Mouse (Mus musculus) cerebellum, adult 9-10 months (tissue): ENCODE measurements around the gene Kcnk10.
A peak's percentile ranks its signal among the peaks of the same experiment; 100 is the strongest.

ENCODE experiments used
- DNase-seq: peaks from one replicate; pipeline ENCODE4 v3.0.0; 2022

Gene Kcnk10

GRCm38 (mm10) chr12:98571896-98572680 lies 6.0 kb downstream of the Kcnk10 start:
- peak; percentile 80 for DNase-seq

DNA sequence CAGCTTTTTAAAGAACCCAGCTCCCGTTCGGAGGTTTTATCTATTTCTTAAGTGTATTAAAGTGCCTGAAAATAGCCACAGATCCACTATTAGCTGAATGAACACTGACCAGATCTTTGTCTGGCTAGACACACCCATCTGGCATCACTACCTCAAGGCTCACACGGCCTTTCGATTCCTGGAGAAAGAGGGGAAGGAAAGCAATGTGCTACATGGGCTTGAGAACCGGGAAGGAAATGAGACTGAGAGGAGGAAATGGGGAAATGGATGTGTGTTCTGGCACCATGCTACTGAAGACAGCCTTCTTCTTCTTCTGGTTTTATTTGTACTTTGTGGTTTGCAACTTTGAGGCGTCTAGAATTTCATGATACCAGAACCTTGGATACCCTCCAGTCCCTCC lies 8.7 kb downstream of the Kcnk10 start:
- peak; percentile 31 for DNase-seq

DNA sequence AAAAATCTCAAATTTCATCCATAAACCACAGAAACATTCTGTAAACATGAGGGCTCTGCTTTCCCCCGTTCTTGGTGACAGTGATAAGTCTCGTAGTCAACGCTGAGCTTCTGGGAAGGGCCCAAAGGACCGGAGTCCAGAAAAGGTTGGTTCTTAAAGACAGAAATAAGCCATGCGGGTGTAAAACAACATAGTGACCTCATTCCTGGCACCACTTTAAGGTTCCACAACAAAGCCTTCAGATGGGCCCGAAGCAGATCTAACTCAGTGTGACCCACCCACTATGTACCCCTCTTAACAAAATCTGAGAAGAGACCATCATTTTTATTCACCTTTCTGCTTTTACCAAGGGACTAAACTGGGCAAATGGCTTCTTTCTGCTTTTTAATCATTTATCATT lies 10.2 kb downstream of the Kcnk10 start:
- DNase-seq: peak; percentile 53

GRCm38 (mm10) chr12:98564383-98564782 lies 13.7 kb downstream of the Kcnk10 start:
- no peak for DNase-seq

DNA sequence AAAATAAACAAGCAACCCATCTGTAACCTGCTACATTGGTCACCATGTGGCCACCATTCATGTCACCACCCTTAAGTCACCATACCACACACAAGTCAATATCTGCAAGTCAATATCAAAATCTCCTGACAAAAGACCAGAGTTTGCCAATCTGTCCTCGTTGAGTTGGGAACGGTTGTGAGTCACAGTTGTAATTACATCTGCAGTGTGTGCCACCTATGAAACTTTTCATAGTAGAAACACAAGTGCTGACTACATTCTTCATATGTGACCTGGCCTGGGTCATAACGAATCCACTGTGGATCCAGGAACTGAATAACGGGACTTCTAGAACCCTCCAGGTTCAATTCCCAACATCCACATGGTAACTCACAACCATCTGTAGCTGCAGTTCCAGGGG lies 14.8 kb downstream of the Kcnk10 start:
- DNase-seq: no peak

GRCm38 (mm10) chr12:98562341-98562977 lies 15.7 kb downstream of the Kcnk10 start:
- no peak for DNase-seq

DNA sequence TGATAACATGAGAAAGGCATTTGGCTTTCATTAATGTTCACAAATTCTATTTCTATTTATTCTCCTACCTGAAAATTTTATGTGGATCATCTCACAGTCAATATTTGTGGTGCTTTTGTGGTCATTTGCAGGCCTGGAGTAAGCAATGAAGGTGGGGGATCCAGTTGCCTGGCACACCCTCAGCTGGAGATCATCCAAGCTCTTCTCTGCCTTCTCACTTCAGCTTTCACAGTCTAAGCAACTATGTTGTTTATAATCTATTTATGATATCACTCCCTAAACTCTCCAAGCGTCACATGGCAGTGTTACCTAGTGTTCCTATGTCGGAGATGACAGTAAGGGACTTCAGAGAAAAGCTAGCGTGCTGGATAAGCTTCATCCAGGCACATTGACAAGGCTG lies 18.1 kb downstream of the Kcnk10 start:
- peak; percentile 45 for DNase-seq

DNA sequence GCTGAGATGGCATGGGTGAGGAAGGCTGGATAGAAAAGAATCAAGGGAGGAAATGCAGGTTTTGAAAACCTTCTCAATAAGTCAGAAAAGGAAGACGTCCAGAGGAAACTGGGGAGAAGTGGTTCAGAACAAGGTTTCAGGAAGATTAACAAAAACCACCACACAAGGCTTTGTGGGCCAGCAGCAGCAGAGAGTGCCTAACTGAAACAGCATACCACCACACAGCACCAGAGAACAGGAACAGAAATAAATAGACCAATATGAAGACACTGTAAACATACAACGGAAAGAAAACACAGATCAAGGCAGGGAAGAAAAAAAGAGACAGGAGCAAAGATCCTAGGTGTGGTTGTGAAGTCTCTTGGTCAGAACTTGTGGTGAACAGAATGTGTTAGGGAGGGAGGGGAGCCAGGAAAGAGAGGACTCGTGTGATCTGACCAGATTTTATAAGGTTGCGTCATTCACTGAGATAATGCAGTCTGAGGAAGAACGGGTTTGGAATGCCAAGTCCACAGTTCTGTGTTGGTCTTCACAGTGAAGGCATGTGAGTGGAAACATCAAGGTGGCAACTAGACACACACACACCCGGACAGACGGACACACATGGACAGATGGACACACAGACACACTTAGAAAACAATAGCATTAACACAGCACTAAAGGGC lies 21.0 kb downstream of the Kcnk10 start:
- peak; percentile 47 for DNase-seq

DNA sequence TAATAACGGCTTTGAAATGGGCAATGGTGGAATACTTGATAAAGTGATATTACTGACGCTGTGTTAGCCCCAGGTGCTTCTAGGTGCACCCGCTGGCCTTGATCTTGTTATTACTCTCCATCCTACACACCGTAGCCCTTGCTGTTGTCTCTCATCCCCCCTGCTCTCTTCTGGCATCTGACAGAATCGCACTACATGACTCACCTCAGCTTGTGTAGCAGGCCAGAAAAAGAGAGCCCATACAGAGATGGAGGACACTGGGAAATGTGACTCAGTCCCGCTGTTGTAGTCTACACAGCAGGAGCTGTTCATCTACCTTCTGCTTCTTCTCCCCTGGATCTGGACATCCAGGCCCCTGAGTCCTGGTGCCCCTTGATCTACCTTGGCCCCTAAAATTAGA lies 28.1 kb downstream of the Kcnk10 start:
- peak; percentile 83 for DNase-seq

- DNase-seq: peak; percentile 92
Measured at GRCm38 (mm10) chr12:98548141-98548540, 30.0 kb downstream of the Kcnk10 start.

GRCm38 (mm10) chr12:98545875-98546274 lies 32.2 kb downstream of the Kcnk10 start:
- peak; percentile 90 for DNase-seq

GRCm38 (mm10) chr12:98545251-98545560 lies 32.9 kb downstream of the Kcnk10 start:
- peak; percentile 61 for DNase-seq

GRCm38 (mm10) chr12:98544545-98545250 lies 33.4 kb downstream of the Kcnk10 start:
- DNase-seq: no peak

GRCm38 (mm10) chr12:98536760-98537159 lies 41.4 kb downstream of the Kcnk10 start:
- DNase-seq: no peak

- peak; percentile 82 for DNase-seq
Measured at GRCm38 (mm10) chr12:98536036-98536435, 42.1 kb downstream of the Kcnk10 start.

DNA sequence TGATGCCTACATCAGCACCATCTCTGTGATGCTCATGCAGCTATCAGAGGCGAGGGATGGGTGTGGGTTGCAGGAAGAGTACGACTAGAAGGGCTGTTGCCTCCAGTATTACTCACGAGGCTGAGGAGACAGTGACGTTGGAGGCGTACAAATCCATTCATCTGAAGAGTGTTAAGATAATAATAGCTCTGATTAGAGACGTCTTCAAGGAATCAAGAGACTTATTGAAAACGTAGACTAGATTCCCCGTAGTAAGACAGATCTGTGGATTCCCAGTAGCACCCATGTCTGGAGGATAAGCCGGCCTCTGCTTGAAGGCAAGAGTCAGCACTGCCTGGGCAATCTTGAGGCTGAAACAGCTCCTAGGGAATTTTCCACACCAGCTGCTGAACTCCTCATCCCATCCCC lies 42.6 kb downstream of the Kcnk10 start:
- DNase-seq: no peak

GRCm38 (mm10) chr12:98528635-98529034 lies 49.5 kb downstream of the Kcnk10 start:
- no peak for DNase-seq

DNA sequence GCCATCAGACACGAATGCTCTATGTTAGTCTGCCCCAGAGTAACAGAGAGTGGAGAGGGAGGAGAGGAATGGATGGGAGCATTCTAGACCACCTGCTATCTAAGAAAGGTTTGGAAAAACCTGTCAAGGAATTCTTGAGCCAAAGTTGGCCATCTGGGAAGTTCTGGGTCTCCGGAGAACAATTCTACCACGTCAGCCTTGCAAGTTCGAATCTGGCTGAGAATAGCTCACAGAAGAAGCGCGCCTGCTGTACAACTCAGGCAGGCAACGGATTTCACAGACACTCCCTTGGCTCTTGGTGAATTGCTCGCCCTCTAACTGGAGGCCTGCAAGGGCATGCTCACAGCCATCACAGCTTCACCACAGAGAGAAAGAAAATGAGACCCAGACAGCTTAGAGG lies 52.7 kb downstream of the Kcnk10 start:
- no peak for DNase-seq

DNA sequence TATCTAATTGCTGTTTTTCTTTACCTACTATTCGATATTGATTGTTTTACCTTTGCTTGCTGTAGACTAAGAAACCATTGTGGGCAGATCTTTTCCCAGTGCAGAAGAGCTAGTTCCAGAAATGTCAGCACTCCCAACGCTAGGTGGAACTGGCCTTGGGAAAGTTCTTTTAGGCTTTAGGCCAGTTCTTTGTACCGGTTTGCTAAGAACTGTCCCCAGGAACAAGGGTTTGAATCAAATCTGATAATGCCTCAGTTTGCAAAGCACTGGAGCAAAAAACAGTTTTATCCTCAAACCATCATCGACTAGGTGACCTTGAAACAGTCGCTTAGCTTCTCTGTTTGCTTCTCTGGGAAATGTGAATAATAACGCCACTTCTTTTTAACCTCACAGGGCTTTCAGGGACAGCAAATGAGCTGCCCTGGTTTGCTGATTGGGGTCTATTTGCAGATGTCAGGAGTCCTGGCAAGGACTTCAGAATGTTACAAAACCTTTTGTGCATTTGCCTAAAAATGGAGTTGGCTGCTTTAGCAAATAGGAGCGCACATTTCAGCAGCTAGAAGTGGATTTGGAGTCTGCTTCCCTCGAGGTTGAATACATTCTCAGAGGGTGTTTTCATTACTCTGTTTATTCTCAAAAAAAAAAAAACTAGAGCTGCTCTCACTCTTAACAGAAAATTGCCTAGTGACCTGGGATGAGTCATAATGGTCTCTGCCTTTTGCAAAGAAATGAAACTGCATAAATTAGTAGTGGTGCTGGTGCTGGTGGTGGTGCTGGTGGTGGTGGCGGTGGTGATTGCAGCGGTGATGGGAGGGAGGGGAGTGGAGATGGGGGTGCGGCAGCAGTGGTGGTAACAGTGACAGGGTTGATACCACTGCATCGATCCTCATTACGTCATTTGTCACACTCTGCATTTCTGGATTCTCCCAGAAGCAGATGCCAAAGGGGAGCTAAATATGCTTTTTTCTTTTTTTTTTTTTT lies 53.5 kb downstream of the Kcnk10 start:
- no peak for DNase-seq

- DNase-seq: no peak
Measured at GRCm38 (mm10) chr12:98521311-98521710, 56.8 kb downstream of the Kcnk10 start.

DNA sequence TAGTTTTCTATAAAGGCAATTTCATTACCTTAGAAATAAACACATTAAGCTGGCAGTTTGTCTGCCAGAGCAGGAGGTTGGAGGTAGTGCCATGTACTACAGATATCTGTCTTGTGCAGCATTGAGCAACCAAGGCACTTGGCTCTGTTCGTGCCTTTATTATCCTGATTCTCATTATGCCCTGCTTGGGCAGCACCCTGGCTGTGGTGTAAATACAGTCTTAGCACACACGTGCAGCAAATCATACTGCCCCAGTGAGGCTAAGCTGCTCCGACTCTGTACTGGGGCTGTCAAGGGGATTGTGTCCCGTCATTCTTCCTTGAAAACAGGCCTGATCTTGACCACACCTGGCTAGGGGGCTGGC lies 57.6 kb downstream of the Kcnk10 start:
- no peak for DNase-seq

GRCm38 (mm10) chr12:98519866-98520567 lies 58.1 kb downstream of the Kcnk10 start:
- DNase-seq: no peak
